Mouse (Mus musculus) stomach, postnatal 0 days (tissue): Measurements from ENCODE around the gene Cfap52.

Source experiments
- CTCF ChIP-seq: IDR thresholded peaks from 2 replicates; pipeline ENCODE4 v1.5.1; 2016; ENCODE audit warnings: antibody characterized with exemption, low read depth, mild to moderate bottlenecking, moderate library complexity
- EP300 ChIP-seq: optimal IDR thresholded peaks from 2 replicates; pipeline ENCODE3; 2016; ENCODE audit warnings: antibody characterized with exemption

DNA sequence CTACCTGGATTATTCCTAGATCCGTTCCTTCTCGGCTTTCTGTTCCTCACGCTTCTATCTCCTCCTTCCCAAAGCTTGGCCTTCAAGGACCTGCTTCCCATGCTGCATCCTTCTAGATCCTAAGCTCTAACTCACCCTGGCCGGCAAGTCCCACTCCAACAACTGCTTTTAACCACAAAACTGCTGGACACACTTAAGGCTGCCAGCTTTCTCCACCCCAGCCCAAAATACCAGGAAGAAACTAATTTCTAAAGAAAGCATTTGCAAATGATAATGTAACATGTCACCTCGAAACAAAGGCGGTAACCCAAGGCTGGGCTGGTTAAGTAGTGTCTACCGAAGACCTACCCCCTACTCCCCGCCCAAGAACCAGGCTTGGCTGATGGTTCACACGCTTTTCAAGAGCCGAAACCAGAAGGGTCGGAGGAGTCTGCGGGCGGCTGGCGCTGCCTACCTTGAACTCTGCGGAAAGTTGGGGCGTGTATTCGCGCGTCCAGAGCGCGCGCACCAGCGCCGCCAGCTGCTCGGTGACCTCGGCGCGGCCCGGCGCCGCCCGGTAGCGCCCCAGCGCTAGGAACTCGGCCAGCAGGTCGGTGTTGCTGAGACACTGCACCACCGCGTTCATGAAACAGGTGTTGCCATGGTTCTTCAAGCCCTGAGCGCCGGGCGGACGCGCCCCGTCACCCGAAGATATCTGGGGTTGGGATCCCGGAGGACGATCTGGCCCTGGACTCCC is 44.2 kb downstream of the Cfap52 start:
- TF ChIP-seq CTCF: peak; percentile 21; the same call in 1 of the 2 replicates
- TF ChIP-seq EP300: no peak
